Comparison of ENCODE assay signal across 31 mouse cellular contexts in the genomic region with DNA sequence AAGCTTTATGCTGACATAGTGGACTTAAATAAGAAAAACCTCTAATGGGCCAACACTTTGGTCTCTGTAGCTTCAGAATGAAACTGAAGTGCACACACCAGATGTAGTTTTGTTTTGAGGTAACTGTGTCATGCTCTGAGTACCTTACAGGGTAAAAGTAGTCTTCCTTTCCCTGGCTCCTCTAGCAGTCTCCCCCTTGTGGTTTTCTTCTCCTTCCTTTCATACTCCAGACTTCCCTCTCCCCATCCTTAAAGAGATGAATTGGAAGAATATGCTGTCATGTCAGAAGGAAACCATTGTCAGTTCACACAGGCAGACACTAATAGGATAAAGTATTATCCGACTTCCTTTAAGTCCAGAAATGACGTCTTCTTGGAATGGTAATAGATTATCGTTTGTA. TPM values are rescaled to one million over a fixed set of nuclear protein-coding genes. Genes with fewer than 3 reads are reported as not detected.
DNase-seq lines count a peak whose midpoint lies in the region; ATAC-seq and TF ChIP-seq lines count a peak whose summit lies in the region.
"Had no signal": no experiment of that assay in that cellular context is flagged by ENCODE, and none has a peak within 500 bp of the region (broad histone marks: within the 10 kb centered on the region; RNA-seq: fewer than 3 reads in every experiment).

No protein-coding gene starts in this region.

- H3K4me1 ChIP-seq in hindbrain, postnatal 0 days (ENCODE audit: insufficient read depth, low read length), result peaks cover 30% of the 10 kb centered on the region
- peaks cover 75% of the 10 kb centered on the region for H3K4me1 ChIP-seq in hindbrain, embryonic 13.5 days (replicated peaks)
- H3K4me1 ChIP-seq in liver, postnatal 0 days (ENCODE audit: insufficient read depth), result no peaks in the 10 kb centered on the region
- H3K4me1 ChIP-seq in CH12.LX (ENCODE audit: control insufficient read depth in 1 of 2, insufficient read depth in 2 of 2), result peaks cover 3 to 35% of the 10 kb centered on the region in 2 experiments; a peak in 3 of 4 replicates
- peaks cover 9% of the 10 kb centered on the region for H3K4me1 ChIP-seq in heart, embryonic 11.5 days (ENCODE audit: control insufficient read depth, insufficient read depth, low read length)
- H3K4me1 ChIP-seq: liver, embryonic 15.5 days had no signal

- ATAC-seq in hindbrain, postnatal 0 days, result no peak
- ATAC-seq in hindbrain, embryonic 13.5 days (ENCODE audit: low FRiP score), result no peak
- no peak for ATAC-seq in liver, postnatal 0 days
- ATAC-seq in heart, embryonic 11.5 days (replicated peaks; ENCODE audit: insufficient number of reproducible peaks, low FRiP score, low TSS enrichment), result no peak
- ATAC-seq: forebrain, embryonic 16.5 days; Patski had no signal

- H3K9ac ChIP-seq in hindbrain, postnatal 0 days (replicated peaks; ENCODE audit: low read length), result no peak overlapping the region
- H3K9ac ChIP-seq in hindbrain, embryonic 13.5 days, result no peak overlapping the region
- no peak overlapping the region for H3K9ac ChIP-seq in liver, postnatal 0 days (replicated peaks)
- no peak overlapping the region for H3K9ac ChIP-seq in CH12.LX (ENCODE audit: insufficient read depth, low read depth)
- H3K9ac ChIP-seq in heart, embryonic 11.5 days (ENCODE audit: low read depth, low read length), result no peak overlapping the region
- H3K9ac ChIP-seq: embryonic facial prominence, embryonic 13.5 days; heart, embryonic 15.5 days; kidney, embryonic 15.5 days; liver, embryonic 15.5 days; lung, embryonic 15.5 days; midbrain, embryonic 12.5 days had no signal

- TF ChIP-seq CTCF in hindbrain, postnatal 0 days (IDR thresholded peaks at IDR 0.05; ENCODE audit: low read depth), result peak; percentile 47
- TF ChIP-seq CTCF in liver, postnatal 0 days (IDR thresholded peaks at IDR 0.05; ENCODE audit: low read depth), result peak; percentile 10; the same call in 1 of the 2 replicates
- no peak for TF ChIP-seq CTCF in CH12.LX (conservative IDR thresholded peaks at IDR 0.05 in 1 of 2, IDR thresholded peaks at IDR 0.05 in 1 of 2; ENCODE audit: low read depth in 2 of 2, low read length in 2 of 2)

- no peak for TF ChIP-seq POLR2A in CH12.LX (IDR thresholded peaks at IDR 0.05; ENCODE audit: low read depth, low read length)

- dilution Hi-C loops in CH12.LX (cut with MboI; ENCODE audit: extremely low pct_ligation_motif_present, extremely low pct_unique_long_range_greater_than_20kb, low sequenced_read_pairs), result no loop called here

- H3K27me3 ChIP-seq in hindbrain, postnatal 0 days (ENCODE audit: insufficient read depth, low read length), result no peaks in the 10 kb centered on the region
- H3K27me3 ChIP-seq in hindbrain, embryonic 13.5 days, result no peaks in the 10 kb centered on the region
- H3K27me3 ChIP-seq in liver, postnatal 0 days (ENCODE audit: insufficient read depth, low read length), result no peaks in the 10 kb centered on the region
- H3K27me3 ChIP-seq in CH12.LX (replicated peaks), result no peaks in the 10 kb centered on the region
- H3K27me3 ChIP-seq in heart, embryonic 11.5 days (ENCODE audit: control insufficient read depth, insufficient read depth, low read length), result no peaks in the 10 kb centered on the region
- H3K27me3 ChIP-seq: embryonic facial prominence, embryonic 13.5 days; heart, embryonic 15.5 days; kidney, embryonic 15.5 days; liver, embryonic 15.5 days; lung, embryonic 15.5 days; megakaryocyte, embryonic 14.5 days; midbrain, embryonic 12.5 days; Patski had no signal

- H3K9me3 ChIP-seq in hindbrain, postnatal 0 days (ENCODE audit: low read length), result no peaks in the 10 kb centered on the region
- no peaks in the 10 kb centered on the region for H3K9me3 ChIP-seq in hindbrain, embryonic 13.5 days
- no peaks in the 10 kb centered on the region for H3K9me3 ChIP-seq in liver, postnatal 0 days (ENCODE audit: low read length)
- H3K9me3 ChIP-seq in CH12.LX (replicated peaks; ENCODE audit: low read length), result no peaks in the 10 kb centered on the region
- no peaks in the 10 kb centered on the region for H3K9me3 ChIP-seq in heart, embryonic 11.5 days (replicated peaks; ENCODE audit: control insufficient read depth, low read length)
- H3K9me3 ChIP-seq: embryonic facial prominence, embryonic 13.5 days; forebrain, embryonic 10.5 days; heart, embryonic 15.5 days; kidney, embryonic 15.5 days; liver, embryonic 15.5 days; lung, embryonic 15.5 days; megakaryocyte, embryonic 14.5 days; midbrain, embryonic 12.5 days had no signal

- H3K4me2 ChIP-seq in hindbrain, postnatal 0 days (ENCODE audit: low read depth, low read length), result no peak overlapping the region
- H3K4me2 ChIP-seq in hindbrain, embryonic 13.5 days, result no peak overlapping the region
- no peak overlapping the region for H3K4me2 ChIP-seq in liver, postnatal 0 days (ENCODE audit: low read depth, low read length)
- no peak overlapping the region for H3K4me2 ChIP-seq in CH12.LX (ENCODE audit: insufficient read depth, low read depth, poor library complexity, severe bottlenecking)
- no peak overlapping the region for H3K4me2 ChIP-seq in heart, embryonic 11.5 days
- H3K4me2 ChIP-seq: embryonic facial prominence, embryonic 13.5 days; heart, embryonic 15.5 days; kidney, embryonic 15.5 days; liver, embryonic 15.5 days; lung, embryonic 15.5 days; midbrain, embryonic 12.5 days had no signal

- peaks cover 9% of the 10 kb centered on the region for H3K36me3 ChIP-seq in hindbrain, postnatal 0 days (ENCODE audit: insufficient read depth, low read length)
- peaks cover 37% of the 10 kb centered on the region for H3K36me3 ChIP-seq in hindbrain, embryonic 13.5 days
- no peaks in the 10 kb centered on the region; the same call in 1 of the 2 replicates for H3K36me3 ChIP-seq in liver, postnatal 0 days (replicated peaks; ENCODE audit: insufficient read depth, low read length)
- peaks cover 5 to 79% of the 10 kb centered on the region in 2 experiments for H3K36me3 ChIP-seq in CH12.LX (replicated peaks in 1 of 2; ENCODE audit: control insufficient read depth in 1 of 2, insufficient read depth in 1 of 2, low read length in 1 of 2)
- H3K36me3 ChIP-seq in heart, embryonic 11.5 days (ENCODE audit: control insufficient read depth, insufficient read depth, low read length), result no peaks in the 10 kb centered on the region
- H3K36me3 ChIP-seq: embryonic facial prominence, embryonic 13.5 days; heart, embryonic 15.5 days; liver, embryonic 15.5 days; lung, embryonic 15.5 days had no signal

- 55% methylated on average over 3 of the region's 3 CpGs for WGBS in hindbrain, postnatal 0 days
- WGBS in hindbrain, embryonic 13.5 days, result 73% methylated on average over 3 of the region's 3 CpGs
- 69% methylated on average over 3 of the region's 3 CpGs for WGBS in liver, postnatal 0 days (ENCODE audit: insufficient replicate concordance)
- WGBS in heart, embryonic 11.5 days (ENCODE audit: insufficient replicate concordance), result 70% methylated on average over 3 of the region's 3 CpGs

- no peak for DNase-seq in hindbrain, postnatal 0 days (ENCODE audit: low spot score)
- DNase-seq in liver, postnatal 0 days, result no peak
- DNase-seq in liver (no peak), CH12.LX (ENCODE audit: extremely low read depth) (peak; percentile 15)
- no peak for DNase-seq in urinary bladder, postnatal 14 days (ENCODE audit: low spot score)
- DNase-seq: adrenal gland, postnatal 14 days; B cell, adult 2 months; cerebellum, adult 11 months; cerebellum, adult 9-11 months; gastrocnemius, postnatal 14 days; kidney, adult 18-20 months; kidney, postnatal 36 days; layer of hippocampus, postnatal 36 days; lung, postnatal 4 days; retina, postnatal 1 day; right cerebral cortex, postnatal 14 days had no signal

- no peak overlapping the region for H3K4me3 ChIP-seq in hindbrain, postnatal 0 days (ENCODE audit: low read length)
- H3K4me3 ChIP-seq in hindbrain, embryonic 13.5 days, result no peak overlapping the region
- no peak overlapping the region for H3K4me3 ChIP-seq in liver, postnatal 0 days (ENCODE audit: low read depth, low read length)
- no peak overlapping the region for H3K4me3 ChIP-seq in CH12.LX (replicated peaks in 1 of 3; ENCODE audit: low read depth in 2 of 3, low read length in 2 of 3, poor library complexity in 1 of 3)
- H3K4me3 ChIP-seq in heart, embryonic 11.5 days (ENCODE audit: low read depth, low read length), result no peak overlapping the region
- H3K4me3 ChIP-seq: embryonic facial prominence, embryonic 13.5 days; forebrain, embryonic 10.5 days; heart, embryonic 15.5 days; kidney, embryonic 15.5 days; liver, embryonic 15.5 days; lung, embryonic 15.5 days; midbrain, embryonic 12.5 days had no signal

- no peak for TF ChIP-seq EP300 in liver, postnatal 0 days (IDR thresholded peaks at IDR 0.05; ENCODE audit: low read depth)
- no peak for TF ChIP-seq EP300 in CH12.LX (IDR thresholded peaks at IDR 0.05; ENCODE audit: low read length)

- in situ Hi-C loops in CH12.LX (cut with MboI; ENCODE audit: low pct_ligation_motif_present, low pct_unique_long_range_greater_than_20kb, low sequenced_read_pairs), result no loop called here

- 0 out of 2 replicates have a peak, but pooled peaks cover 3% of the 10 kb centered on the region for H3K79me2 ChIP-seq in CH12.LX (replicated peaks; ENCODE audit: control insufficient read depth, extremely low read depth, insufficient read depth, poor library complexity, severe bottlenecking)

- no peak overlapping the region for H3K27ac ChIP-seq in hindbrain, postnatal 0 days
- H3K27ac ChIP-seq in hindbrain, embryonic 13.5 days, result no peak overlapping the region
- H3K27ac ChIP-seq in liver, postnatal 0 days (ENCODE audit: low read depth), result no peak overlapping the region
- H3K27ac ChIP-seq in CH12.LX (ENCODE audit: insufficient read depth, low read depth), result no peak overlapping the region
- H3K27ac ChIP-seq in heart, embryonic 11.5 days (ENCODE audit: low read depth, low read length), result no peak overlapping the region
- H3K27ac ChIP-seq: embryonic facial prominence, embryonic 13.5 days; forebrain, embryonic 10.5 days; heart, embryonic 15.5 days; kidney, embryonic 15.5 days; liver, embryonic 15.5 days; lung, embryonic 15.5 days; midbrain, embryonic 12.5 days had no signal

- no peak for TF ChIP-seq RAD21 in CH12.LX (IDR thresholded peaks at IDR 0.05; ENCODE audit: low read depth, low read length)

TF ChIP-seq in CH12.LX, 34 proteins besides CTCF, POLR2A, EP300 and RAD21 (continues in another document):
- TF ChIP-seq IRF4 (IDR thresholded peaks at IDR 0.05; ENCODE audit: low read depth, low read length), result peak; percentile 29; the same call in 1 of the 2 replicates
- no peak for TF ChIP-seq POLR2AphosphoS2 (IDR thresholded peaks at IDR 0.05; ENCODE audit: low read depth, low read length)
- TF ChIP-seq USF2 (conservative IDR thresholded peaks at IDR 0.05; ENCODE audit: low read depth, low read length), result no peak

RNA-seq across cellular contexts. Expression of gene Lrrc4, which starts 9.3 kb away (rescaled TPM):
- total RNA-seq in hindbrain, postnatal 0 days (2014; rRNA removed), result 54.8 and 59.8 TPM in 2 replicates
- polyA plus RNA-seq in hindbrain, postnatal 0 days (2015; fragmentation: Nextera tagmentation; extraction: Ambion mirVana), result 6.0 and 6.1 TPM in 2 replicates
- polyA plus RNA-seq in hindbrain, embryonic 13.5 days (2015; fragmentation: Nextera tagmentation; extraction: Ambion mirVana), result 5.6 and 6.4 TPM in 2 replicates
- 0.07 and 0.08 TPM in 2 replicates for polyA plus RNA-seq in liver, postnatal 0 days (2015; fragmentation: Nextera tagmentation; extraction: Ambion mirVana)
- total RNA-seq in CH12.LX (2012; rRNA removed) (0.29 and 0.55 TPM in 2 replicates), CH12.LX (2014; rRNA removed) (not detected in 2 replicates)
- 0.09 and 0.10 TPM in 2 replicates for polyA plus RNA-seq in CH12.LX (2012; ENCODE audit: insufficient read length, low read depth)
- polyA plus RNA-seq in heart, embryonic 11.5 days (2014; fragmentation: Nextera tagmentation; extraction: Ambion mirVana), result 1.1 TPM in 2 replicates
- total RNA-seq: granulocyte monocyte progenitor cell, adult 5-6 weeks; liver, adult 2 months; monocyte, adult 5-6 weeks had no signal
- polyA plus RNA-seq: Patski had no signal

Comparison
In these comparisons a context has a peak if more than half of its experiments do, and no peak if none do; other contexts are left out.
1. CTCF ChIP-seq: peak in hindbrain, postnatal 0 days (single experiment) and liver, postnatal 0 days (single experiment); none in CH12.LX (0 of 2).